Mouse (Mus musculus) kidney, adult 2 months (tissue): ENCODE results near the gene C1qb.

ENCODE experiments used
- CTCF ChIP-seq: fragments of 200-500 bp; conservative IDR thresholded peaks from 2 replicates; pipeline ENCODE4 v1.5.1; 2011; ENCODE audit warnings: low read depth, mild to moderate bottlenecking, control low read depth, low read length, moderate library complexity, mixed read lengths; ENCODE audit not compliant: insufficient read depth, insufficient read length
- POLR2A ChIP-seq: fragments of 200-500 bp; IDR thresholded peaks from one replicate; pipeline ENCODE4 v1.6.1; 2011; ENCODE audit warnings: low read depth, low read length, control low read depth

- TF ChIP-seq POLR2A (no peak), CTCF (no peak)
These were observed 51.6 kb downstream of the C1qb start for GRCm38 (mm10) chr4:136834439-136834814.
